Mouse (Mus musculus): ENCODE measurements at regions not wholly inside any gene's neighbourhood (a gene's known extent, or its start where the extent isn't known, plus 50 kb on each side); places are given as distances from the start of the nearest gene placed in this dataset.

GRCm38 (mm10) chr11:42954169-42954568 lies 81.4 kb upstream of the Gm9972 start:
- no peak for DNase-seq

- no peak for DNase-seq
These were observed 69.8 kb upstream of the Gm9972 start for GRCm38 (mm10) chr11:42965732-42966131.

GRCm38 (mm10) chr11:42978245-42978644 lies 57.3 kb upstream of the Gm9972 start:
- DNase-seq: no peak

Measured in lung, postnatal 4 days (tissue).